Mouse (Mus musculus) hematopoietic multipotent progenitor cell, adult 10-12 weeks (in vitro differentiated cells): ENCODE measurements around the gene Cipc. TPM values are rescaled to one million over a fixed set of nuclear protein-coding genes. Genes with fewer than 3 reads are reported as not detected.

ENCODE experiments used
- polyA plus RNA-seq: library from polyadenylated mRNA; stranded (reverse); fragments of >175 nt; gene quantifications from 2 replicates; pipeline ENCODE4 v1.2.3, GENCODE M21; 2012; ENCODE audit warnings: low replicate concordance

Gene Cipc
- polyA plus RNA-seq: 16.4 and 33.0 TPM in 2 replicates

GRCm38 (mm10) chr12:86946862-86947574 is at the start of gene Cipc:
Cipc (plus strand) TSS chr12:86947043.

GRCm38 (mm10) chr12:86989890-86990754 is 43.3 kb downstream of the Cipc start, which contains the start of gene Zdhhc22:
Zdhhc22 (minus strand) TSS chr12:86990430.

Other genes starting within 250 kb of the Cipc start
- 1.8 and 5.5 TPM in 2 replicates for gene Angel1, start 220.6 kb upstream of the Cipc start, polyA plus RNA-seq
- not detected in 2 replicates for gene Lrrc74a, start 212.7 kb upstream of the Cipc start, polyA plus RNA-seq
- gene Irf2bpl, start 62.2 kb upstream of the Cipc start, polyA plus RNA-seq: 83.0 and 208 TPM in 2 replicates
- gene Zdhhc22, start 43.4 kb downstream of the Cipc start, polyA plus RNA-seq: not detected in 2 replicates
- 0.03 and 0.06 TPM in 2 replicates for gene Tmem63c, start 74.3 kb downstream of the Cipc start, polyA plus RNA-seq
- 0.11 and 0.14 TPM in 2 replicates for gene Ngb, start 155.5 kb downstream of the Cipc start, polyA plus RNA-seq
- gene Gstz1, start 200.1 kb downstream of the Cipc start, polyA plus RNA-seq: 1.5 and 3.1 TPM in 2 replicates
- gene Pomt2, start 200.9 kb downstream of the Cipc start, polyA plus RNA-seq: 2.8 and 3.5 TPM in 2 replicates